Mouse (Mus musculus) midbrain, embryonic 16.5 days (tissue): ENCODE results near the gene Ttc34. TPM values are rescaled to one million over a fixed set of nuclear protein-coding genes. Genes with fewer than 3 reads are reported as not detected.
A peak's percentile ranks its signal among the peaks of the same experiment; 100 is the strongest.

Experiments
- ATAC-seq: fragments of 200-750 bp; cut with Nextera tagmentation; 2 replicates; pipeline ENCODE4 v1.8.0; 2017; ENCODE audit warnings: moderate TSS enrichment
- H3K27ac ChIP-seq: fragments of 300-500 bp; sonication (generic); 2 replicates; pipeline ENCODE4 v1.5.1; 2014; ENCODE audit warnings: mild to moderate bottlenecking, low read length, mixed read lengths
- H3K27me3 ChIP-seq: fragments of 300-500 bp; sonication (generic); 2 replicates; pipeline ENCODE4 v1.6.1; 2014; ENCODE audit warnings: low read depth, low read length, mixed read lengths; ENCODE audit not compliant: control insufficient read depth, insufficient read depth
- H3K36me3 ChIP-seq: fragments of 300-500 bp; sonication (generic); 2 replicates; pipeline ENCODE4 v1.6.1; 2014; ENCODE audit warnings: mild to moderate bottlenecking, low read length, moderate library complexity, mixed read lengths; ENCODE audit not compliant: control insufficient read depth, insufficient read depth
- H3K4me1 ChIP-seq: fragments of 300-500 bp; sonication (generic); 2 replicates; pipeline ENCODE4 v1.6.1; 2014; ENCODE audit warnings: mild to moderate bottlenecking, low read length, mixed read lengths; ENCODE audit not compliant: control insufficient read depth, insufficient read depth
- H3K4me2 ChIP-seq: fragments of 300-500 bp; sonication (generic); 2 replicates; pipeline ENCODE4 v1.6.1; 2014; ENCODE audit warnings: mild to moderate bottlenecking, low read length, mixed read lengths
- H3K4me3 ChIP-seq: fragments of 300-500 bp; sonication (generic); 2 replicates; pipeline ENCODE4 v1.5.1; 2014; ENCODE audit warnings: low read depth, mild to moderate bottlenecking, low read length, moderate library complexity, mixed read lengths
- H3K9ac ChIP-seq: fragments of 300-500 bp; sonication (generic); 2 replicates; pipeline ENCODE4 v1.6.1; 2014; ENCODE audit warnings: low read depth, low read length, mixed read lengths
- H3K9me3 ChIP-seq: fragments of 300-500 bp; sonication (generic); replicated peaks from 2 replicates; pipeline ENCODE4 v1.6.1; 2014; ENCODE audit warnings: mild to moderate bottlenecking, low read length, mixed read lengths; ENCODE audit not compliant: control insufficient read depth, poor library complexity, severe bottlenecking
- WGBS: fragments of 180-500 bp; shearing (Covaris S2); extraction: QIAGEN DNeasy Blood & Tissue Kit; methylation state at CpG from one replicate; pipeline ENCODE4 v1.1.7; 2014; 5-methylcytosine and 5-hydroxymethylcytosine counted together
- polyA plus RNA-seq: library from polyadenylated mRNA; unstranded; fragments of >200 nt; fragmentation: Nextera tagmentation; extraction: Ambion mirVana; gene quantifications from 2 replicates; pipeline ENCODE4 v1.2.1, GENCODE M21; 2015

Ttc34 gene
- polyA plus RNA-seq, 1 experiment from 2014 or later, result 2.9 TPM

DNA sequence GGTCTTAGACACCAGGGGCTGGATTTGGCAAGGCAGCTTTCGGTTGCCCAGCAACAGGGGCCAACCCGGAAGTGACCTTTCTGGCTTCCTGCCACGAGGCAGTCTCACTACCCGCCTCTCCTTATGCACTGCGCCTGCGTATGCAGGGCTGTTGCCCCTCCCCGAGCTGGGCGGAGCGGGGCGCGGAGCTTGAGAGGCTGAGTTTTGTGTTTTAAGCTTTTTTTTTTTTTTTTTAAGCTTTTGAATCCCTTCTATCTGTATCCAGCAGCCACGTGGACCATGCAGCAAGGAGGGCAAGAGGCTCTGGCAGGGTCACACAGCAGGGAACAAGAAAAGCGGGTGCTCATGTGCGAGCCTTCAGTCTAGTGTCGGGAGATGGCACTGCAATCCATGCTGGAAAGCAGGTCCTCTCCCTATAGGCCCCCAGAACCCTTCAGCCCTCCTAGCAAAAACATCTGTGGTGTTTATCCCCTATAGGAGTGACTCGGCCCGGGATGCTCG is 27.1 kb downstream of the Ttc34 start:
- under 1% methylated on average over 18 of the region's 18 CpGs for WGBS
- Histone ChIP-seq H3K4me1 (peaks cover 10% of the 10 kb centered on the region), H3K36me3 (no peaks in the 10 kb centered on the region), H3K4me3 (peak overlapping the region; percentile 42), H3K27ac (peak overlapping the region; percentile 80), H3K27me3 (no peaks in the 10 kb centered on the region), H3K9me3 (no peaks in the 10 kb centered on the region), H3K4me2 (peak overlapping the region; percentile 64), H3K9ac (peak overlapping the region; percentile 68)
- peak; percentile 91 for ATAC-seq

DNA sequence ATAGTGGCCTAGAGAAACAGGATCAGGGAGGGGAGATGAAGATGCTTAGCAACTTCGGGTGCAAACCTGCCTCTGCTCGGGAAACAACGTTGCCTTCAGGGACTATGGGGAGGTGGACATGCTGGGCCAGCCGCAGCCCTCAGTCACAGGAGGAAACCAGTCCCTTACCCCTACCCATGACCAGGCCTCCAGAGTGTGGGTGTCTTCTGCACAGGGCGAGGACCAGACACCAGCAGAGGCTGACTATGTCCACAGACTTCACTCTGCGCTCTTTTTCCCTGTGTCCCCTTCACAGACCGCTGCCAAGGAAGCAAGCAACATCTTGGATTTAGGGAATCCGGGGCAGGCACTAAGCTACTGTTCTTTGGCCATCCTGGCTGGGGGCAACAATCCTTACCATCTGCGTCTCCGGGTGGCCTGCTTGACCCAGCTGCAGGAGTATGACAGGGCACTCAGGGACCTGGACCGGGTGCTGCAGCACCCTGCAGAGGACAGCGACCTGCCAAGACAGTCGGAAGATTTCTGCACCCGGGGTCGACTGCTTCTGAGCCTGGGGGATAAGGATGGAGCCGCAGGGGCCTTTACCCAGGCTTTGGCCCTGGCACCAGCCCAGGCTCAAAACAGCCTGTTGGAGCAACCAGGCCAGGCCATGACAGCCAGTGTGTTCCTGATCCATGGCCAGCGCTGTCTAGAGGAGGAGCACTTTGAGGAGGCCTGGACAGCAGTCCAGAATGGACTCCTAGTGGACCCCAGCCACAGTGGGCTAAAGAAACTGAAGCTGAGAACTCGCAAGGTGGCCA is 27.9 kb downstream of the Ttc34 start:
- H3K9ac ChIP-seq, result peak overlapping the region; percentile 68

DNA sequence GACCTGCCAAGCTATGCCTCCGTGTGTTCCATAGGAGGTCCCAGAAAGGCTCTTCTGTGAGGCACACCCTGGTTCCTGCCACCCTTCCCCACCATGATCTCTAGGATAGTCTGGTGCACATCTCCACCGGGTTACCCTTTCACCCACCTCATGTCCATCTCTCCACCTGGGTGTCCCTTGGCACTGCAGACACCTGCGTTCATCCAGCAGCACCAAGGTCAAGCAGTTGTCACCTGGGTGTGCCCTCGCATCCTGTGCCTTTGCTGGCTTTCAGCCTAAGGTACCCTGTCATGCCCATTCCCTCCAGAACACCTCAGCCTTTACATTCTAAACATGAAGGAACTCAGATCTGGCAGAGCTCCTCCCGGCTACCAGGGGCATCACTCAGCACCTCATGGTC is 29.1 kb downstream of the Ttc34 start:
- Histone ChIP-seq H3K36me3 (no peaks in the 10 kb centered on the region), H3K4me2 (no peak overlapping the region), H3K9ac (no peak overlapping the region), H3K9me3 (no peaks in the 10 kb centered on the region), H3K4me3 (no peak overlapping the region), H3K4me1 (peaks cover 10% of the 10 kb centered on the region), H3K27me3 (no peaks in the 10 kb centered on the region), H3K27ac (no peak overlapping the region)
- no peak for ATAC-seq
- 89% methylated on average over 5 of the region's 5 CpGs for WGBS

More for the DNA sequence above, 27.9 kb downstream of the Ttc34 start:
- Histone ChIP-seq H3K4me1 (peaks cover 10% of the 10 kb centered on the region), H3K9me3 (no peaks in the 10 kb centered on the region), H3K36me3 (no peaks in the 10 kb centered on the region), H3K27me3 (no peaks in the 10 kb centered on the region), H3K27ac (peak overlapping the region; percentile 80), H3K4me3 (no peak overlapping the region), H3K4me2 (peak overlapping the region; percentile 64)
- 79% methylated on average over 18 of the region's 18 CpGs for WGBS
- ATAC-seq, result peak; percentile 44

DNA sequence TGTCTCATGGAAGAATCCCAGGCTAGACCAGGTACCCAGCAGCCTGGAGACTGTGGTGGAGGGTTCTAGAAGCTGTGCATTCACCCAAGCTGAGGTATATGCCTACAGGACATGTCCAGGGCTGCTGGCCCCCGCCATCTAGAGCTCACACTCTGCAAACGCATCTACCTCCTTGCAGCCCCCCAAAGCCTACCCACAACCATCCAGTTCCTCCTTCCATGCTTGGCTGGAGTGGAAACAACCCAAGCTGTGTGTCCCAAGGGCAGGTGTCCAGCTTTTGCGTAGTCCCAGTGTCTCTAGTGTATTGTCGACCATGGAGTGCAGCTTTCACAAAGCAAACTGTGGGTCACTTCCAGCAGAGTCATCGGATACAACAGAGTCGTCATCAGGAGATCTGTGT is 30.0 kb downstream of the Ttc34 start:
- peaks cover 10% of the 10 kb centered on the region for H3K4me1 ChIP-seq
- no peak overlapping the region for H3K4me2 ChIP-seq
- no peak overlapping the region for H3K9ac ChIP-seq
- H3K27ac ChIP-seq, result no peak overlapping the region
- WGBS, result 85% methylated on average over 6 of the region's 6 CpGs
- H3K9me3 ChIP-seq, result no peaks in the 10 kb centered on the region
- H3K36me3 ChIP-seq, result no peaks in the 10 kb centered on the region
- H3K27me3 ChIP-seq, result no peaks in the 10 kb centered on the region
- no peak overlapping the region for H3K4me3 ChIP-seq
- ATAC-seq, result no peak

DNA sequence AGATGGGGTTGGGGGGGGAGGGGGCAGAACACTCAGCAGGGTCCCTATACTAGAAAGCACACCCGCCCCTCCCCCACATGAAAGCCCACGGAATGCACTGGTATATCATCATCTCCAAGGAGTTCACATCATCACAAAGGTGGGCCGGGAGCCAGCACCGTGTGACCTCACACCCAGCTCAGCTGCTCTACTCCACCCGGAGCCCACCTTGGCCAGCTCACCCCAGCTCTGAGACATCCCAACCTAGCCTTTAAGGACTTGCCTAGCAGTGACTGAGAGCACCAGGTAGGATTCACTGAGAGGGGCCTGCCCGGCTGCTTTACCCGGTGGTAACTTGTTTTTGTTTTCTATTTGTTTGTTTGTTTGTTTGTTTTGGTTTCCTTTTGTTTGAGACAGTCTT is 32.2 kb downstream of the Ttc34 start, which contains the start of gene Mmel1:
Mmel1 (plus strand) TSS at position 146 of the 400 bp plus-strand sequence.
- no peak for ATAC-seq
- Histone ChIP-seq H3K4me2 (no peak within 1 kb of the TSS), H3K4me1 (peaks cover 5% of the 10 kb centered on the region; the same call in 1 of the 2 replicates), H3K27ac (no peak within 1 kb of the TSS), H3K9ac (0 out of 2 replicates have a peak within 1 kb of the TSS, but pooled peaks have one; percentile 26), H3K4me3 (no peak within 1 kb of the TSS), H3K27me3 (no peaks in the 10 kb centered on the region; the same call in 1 of the 2 replicates), H3K36me3 (no peaks in the 10 kb centered on the region), H3K9me3 (no peaks in the 10 kb centered on the region)
- 87% methylated on average over 7 of the region's 7 CpGs for WGBS

DNA sequence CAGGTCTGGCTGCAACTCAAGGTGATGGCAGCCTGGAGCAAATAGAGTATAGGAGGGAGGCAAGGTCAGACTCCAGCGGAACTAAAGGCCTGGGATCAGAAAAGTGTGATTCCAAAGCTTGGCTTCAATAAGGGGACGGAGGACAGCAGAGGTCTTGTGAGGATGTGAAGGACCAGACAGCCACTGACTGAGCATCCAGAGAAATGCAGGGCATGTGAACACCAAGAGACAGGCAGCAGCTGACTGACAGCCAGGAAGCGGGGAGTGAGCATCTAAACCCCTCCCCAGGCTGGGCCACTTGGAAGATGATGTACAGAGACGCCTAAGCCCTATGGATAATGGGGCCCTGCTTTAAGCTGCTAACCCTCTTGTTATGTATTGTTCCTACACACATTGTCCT is 33.5 kb downstream of the Ttc34 start:
- no peak overlapping the region for H3K27ac ChIP-seq
- H3K36me3 ChIP-seq, result no peaks in the 10 kb centered on the region
- H3K4me3 ChIP-seq, result no peak overlapping the region
- H3K4me2 ChIP-seq, result no peak overlapping the region
- H3K27me3 ChIP-seq, result no peaks in the 10 kb centered on the region; the same call in 1 of the 2 replicates
- H3K9me3 ChIP-seq, result no peaks in the 10 kb centered on the region
- ATAC-seq, result no peak
- WGBS, result 56% methylated on average over 4 of the region's 4 CpGs
- no peak overlapping the region for H3K9ac ChIP-seq
- H3K4me1 ChIP-seq, result no peaks in the 10 kb centered on the region

DNA sequence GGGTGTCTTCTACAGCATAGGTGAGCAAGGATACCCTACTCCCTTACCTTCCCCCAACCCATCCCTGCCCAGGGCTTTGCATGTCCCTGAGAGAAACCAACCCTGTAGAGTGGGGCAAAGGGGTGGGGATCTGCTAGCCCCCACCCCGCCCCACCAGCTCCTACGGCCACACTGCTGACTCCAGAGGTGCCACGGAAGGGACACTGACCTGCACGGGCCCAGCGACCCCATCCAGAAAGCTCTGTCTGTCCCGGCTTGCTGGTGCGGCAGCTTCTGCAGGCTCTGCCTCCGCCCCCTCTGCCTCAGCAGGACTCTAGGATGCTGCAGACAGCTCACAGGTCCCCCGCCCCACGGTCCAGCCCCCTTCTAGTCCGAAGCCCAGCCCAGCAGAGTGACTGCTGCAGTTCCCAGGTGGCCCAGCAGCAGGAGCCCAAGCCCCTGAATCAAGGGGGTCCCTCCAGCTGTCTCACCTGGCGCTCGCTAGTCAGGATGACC is 34.5 kb downstream of the Ttc34 start:
- Histone ChIP-seq H3K9me3 (no peaks in the 10 kb centered on the region), H3K4me1 (no peaks in the 10 kb centered on the region), H3K36me3 (no peaks in the 10 kb centered on the region), H3K27me3 (peaks cover 3% of the 10 kb centered on the region), H3K27ac (no peak overlapping the region), H3K4me3 (peak overlapping the region; percentile 36), H3K4me2 (peak overlapping the region; percentile 52), H3K9ac (peak overlapping the region; percentile 59)
- peak; percentile 63 for ATAC-seq
- 4% methylated on average over 13 of the region's 13 CpGs for WGBS

DNA sequence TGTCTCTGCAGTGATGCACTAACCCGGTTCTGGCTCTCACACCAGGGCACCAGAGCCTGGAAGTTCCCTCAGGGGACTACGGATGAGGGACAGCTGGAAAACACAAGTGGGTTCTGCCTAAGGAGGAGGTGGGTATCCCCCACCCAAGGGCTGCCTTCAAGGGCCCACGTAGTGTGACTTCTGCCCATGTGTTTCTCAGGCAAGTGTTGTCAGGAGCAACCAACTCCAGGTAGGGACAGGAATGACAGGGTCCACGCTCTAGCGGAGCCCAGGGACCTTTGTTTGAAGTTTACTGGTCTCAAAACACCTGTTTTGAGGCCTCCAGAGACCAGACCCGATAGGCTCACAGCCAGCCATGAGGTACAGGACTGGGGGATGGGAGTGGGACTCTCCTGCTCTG is 35.9 kb downstream of the Ttc34 start:
- peaks cover under 1% of the 10 kb centered on the region for H3K4me1 ChIP-seq
- H3K27me3 ChIP-seq, result peaks cover 3% of the 10 kb centered on the region
- H3K27ac ChIP-seq, result no peak overlapping the region
- no peak overlapping the region for H3K4me3 ChIP-seq
- H3K9ac ChIP-seq, result no peak overlapping the region
- H3K36me3 ChIP-seq, result no peaks in the 10 kb centered on the region
- WGBS, result 78% methylated on average over 6 of the region's 6 CpGs
- H3K9me3 ChIP-seq, result no peaks in the 10 kb centered on the region
- no peak for ATAC-seq
- no peak overlapping the region for H3K4me2 ChIP-seq
